Mouse (Mus musculus) MEL (cell line): ENCODE measurements around the gene Srsf2. TPM values are rescaled to one million over a fixed set of nuclear protein-coding genes. Genes with fewer than 3 reads are reported as not detected.
"Not testable (repeated sequence)": the region's sequence is repeated elsewhere in the genome, so short reads cannot be mapped to it uniquely, and the experiment has no call there.

Experiments
- DNase-seq: peaks from one replicate; pipeline ENCODE4 v3.0.0; 2011; ENCODE audit warnings: low read depth, low spot score
- H3K27ac ChIP-seq: 2 replicates; pipeline ENCODE4 v1.5.1; 2012; ENCODE audit warnings: low read depth, mild to moderate bottlenecking, control low read depth, low read length, moderate library complexity; ENCODE audit not compliant: control insufficient read depth
- H3K27me3 ChIP-seq, 2 experiments: fragments of 150-350 bp in 1 of 2; sonication (generic) in 1 of 2; 2 replicates each; pipeline ENCODE4 v1.6.1; 2012; ENCODE audit warnings: low read length in 2 of 2, mild to moderate bottlenecking in 2 of 2, improper control_type of control experiment in 1 of 2, moderate library complexity in 1 of 2; ENCODE audit not compliant: insufficient read depth in 2 of 2, control insufficient read depth in 1 of 2
- H3K36me3 ChIP-seq, 2 experiments: 2 replicates each; pipeline ENCODE4 v1.6.1; 2012 to 2014; ENCODE audit warnings: low read length in 2 of 2, improper control_type of control experiment in 1 of 2, inconsistent platforms in 1 of 2, mild to moderate bottlenecking in 1 of 2; ENCODE audit not compliant: insufficient read depth in 2 of 2, control insufficient read depth in 1 of 2
- H3K4me1 ChIP-seq, 2 experiments: fragments of 150-350 bp in 1 of 2; sonication (generic) in 1 of 2; 2 replicates each; pipeline ENCODE4 v1.6.1; 2012; ENCODE audit warnings: low read length in 2 of 2, improper control_type of control experiment in 1 of 2, mild to moderate bottlenecking in 1 of 2; ENCODE audit not compliant: insufficient read depth in 2 of 2, control insufficient read depth in 1 of 2
- H3K4me3 ChIP-seq, 2 experiments: fragments of 150-350 bp in 1 of 2; sonication (generic) in 1 of 2; 2 replicates each; pipeline ENCODE4 v1.5.1; 2012; ENCODE audit warnings: low read depth in 2 of 2, low read length in 2 of 2, mild to moderate bottlenecking in 2 of 2, moderate library complexity in 2 of 2, control low read depth in 1 of 2, improper control_type of control experiment in 1 of 2; ENCODE audit not compliant: control insufficient read depth in 1 of 2, insufficient read depth in 1 of 2
- H3K79me2 ChIP-seq: 2 replicates; pipeline ENCODE4 v1.6.1; 2012; ENCODE audit warnings: mild to moderate bottlenecking, low read length, moderate library complexity; ENCODE audit not compliant: control insufficient read depth, poor library complexity, insufficient read depth
- H3K9ac ChIP-seq: 2 replicates; pipeline ENCODE4 v1.6.1; 2012; ENCODE audit warnings: low read depth, mild to moderate bottlenecking, control low read depth, low read length, moderate library complexity; ENCODE audit not compliant: control insufficient read depth, poor library complexity, severe bottlenecking
- H3K9me3 ChIP-seq: fragments of 150-350 bp; sonication (generic); replicated peaks from 2 replicates; pipeline ENCODE4 v1.6.1; 2012; ENCODE audit warnings: mild to moderate bottlenecking, low read length, improper control_type of control experiment, moderate library complexity; ENCODE audit not compliant: insufficient read depth
- CHD1 ChIP-seq: IDR thresholded peaks from 2 replicates; pipeline ENCODE4 v1.6.1; 2012; ENCODE audit warnings: low read depth, mild to moderate bottlenecking, inconsistent platforms, low read length, improper control_type of control experiment
- CTCF ChIP-seq, 3 experiments: IDR thresholded peaks in 2 of 3; conservative IDR thresholded peaks in 1 of 3; 2 replicates each; pipeline ENCODE4 v1.5.1; 2011 to 2012; ENCODE audit warnings: low read length in 3 of 3, low read depth in 2 of 3, mild to moderate bottlenecking in 2 of 3, improper control_type of control experiment in 1 of 3, inconsistent platforms in 1 of 3, mixed read lengths in 1 of 3, moderate library complexity in 1 of 3; ENCODE audit not compliant: control insufficient read depth in 1 of 3, insufficient read depth in 1 of 3, poor library complexity in 1 of 3, severe bottlenecking in 1 of 3
- ELF1 ChIP-seq: IDR thresholded peaks from 2 replicates; pipeline ENCODE4 v1.6.1; 2014; ENCODE audit warnings: low read depth, mild to moderate bottlenecking, inconsistent platforms, low read length, improper control_type of control experiment, moderate library complexity
- EP300 ChIP-seq, 2 experiments: IDR thresholded peaks; 2 replicates each; pipeline ENCODE4 v1.6.1; 2011; ENCODE audit warnings: improper control_type of control experiment in 2 of 2, low read length in 2 of 2, low read depth in 1 of 2, mild to moderate bottlenecking in 1 of 2
- ETS1 ChIP-seq: IDR thresholded peaks from 2 replicates; pipeline ENCODE4 v1.6.1; 2012; ENCODE audit warnings: low read depth, mild to moderate bottlenecking, inconsistent platforms, low read length, improper control_type of control experiment, moderate library complexity
- GATA1 ChIP-seq: IDR thresholded peaks from 2 replicates; pipeline ENCODE4 v1.6.1; 2011; ENCODE audit warnings: low read depth, low read length, improper control_type of control experiment
- MAFK ChIP-seq: IDR thresholded peaks from 2 replicates; pipeline ENCODE4 v1.6.1; 2011; ENCODE audit warnings: low read depth, mild to moderate bottlenecking, low read length, improper control_type of control experiment, borderline replicate concordance
- MAX ChIP-seq: IDR thresholded peaks from 2 replicates; pipeline ENCODE4 v1.6.1; 2011; ENCODE audit warnings: low read length, improper control_type of control experiment
- MEF2A ChIP-seq: IDR thresholded peaks from 2 replicates; pipeline ENCODE4 v1.6.1; 2014; ENCODE audit warnings: low read depth, mild to moderate bottlenecking, inconsistent platforms, low read length, improper control_type of control experiment; ENCODE audit not compliant: poor library complexity, insufficient replicate concordance, severe bottlenecking; ENCODE audit errors: extremely low read depth
- MYB ChIP-seq: IDR thresholded peaks from 2 replicates; pipeline ENCODE4 v1.6.1; 2011; ENCODE audit warnings: mild to moderate bottlenecking, low read depth, low read length, improper control_type of control experiment
- NELFE ChIP-seq: IDR thresholded peaks from 2 replicates; pipeline ENCODE4 v1.6.1; 2011; ENCODE audit warnings: low read depth, low read length, improper control_type of control experiment
- POLR2A ChIP-seq, 2 experiments: IDR thresholded peaks; 2 replicates each; pipeline ENCODE4 v1.6.1; 2011 to 2012; ENCODE audit warnings: low read length in 2 of 2, mild to moderate bottlenecking in 2 of 2, control low read depth in 1 of 2, improper control_type of control experiment in 1 of 2, low read depth in 1 of 2, moderate library complexity in 1 of 2; ENCODE audit not compliant: control insufficient read depth in 1 of 2, insufficient read depth in 1 of 2, poor library complexity in 1 of 2
- POLR2AphosphoS2 ChIP-seq: IDR thresholded peaks from 2 replicates; pipeline ENCODE4 v1.6.1; 2011; ENCODE audit warnings: low read length, improper control_type of control experiment
- POLR2AphosphoS5 ChIP-seq: IDR thresholded peaks from 2 replicates; pipeline ENCODE4 v1.6.1; 2012; ENCODE audit warnings: low read depth, borderline replicate concordance, mild to moderate bottlenecking, inconsistent platforms, low read length, moderate library complexity, mixed read lengths
- TBP ChIP-seq: IDR thresholded peaks from 2 replicates; pipeline ENCODE4 v1.8.0; 2011; ENCODE audit warnings: low read depth, low read length, improper control_type of control experiment
- USF2 ChIP-seq, 2 experiments: IDR thresholded peaks; 2 replicates each; pipeline ENCODE4 v1.6.1; 2011 to 2012; ENCODE audit warnings: improper control_type of control experiment in 2 of 2, low read length in 2 of 2, borderline replicate concordance in 1 of 2, inconsistent platforms in 1 of 2, low read depth in 1 of 2, mild to moderate bottlenecking in 1 of 2; ENCODE audit not compliant: insufficient read depth in 1 of 2
- ZC3H11A ChIP-seq: IDR thresholded peaks from 2 replicates; pipeline ENCODE4 v1.6.1; 2012; ENCODE audit warnings: low read depth, mild to moderate bottlenecking, inconsistent platforms, low read length, improper control_type of control experiment
- ZKSCAN1 ChIP-seq: IDR thresholded peaks from 2 replicates; pipeline ENCODE4 v1.6.1; 2012; ENCODE audit warnings: low read depth, mild to moderate bottlenecking, inconsistent platforms, low read length, improper control_type of control experiment, moderate library complexity
- polyA plus RNA-seq, 2 experiments: library from polyadenylated mRNA; stranded (reverse) in 1 of 2; unstranded in 1 of 2; fragments of >175 nt in 1 of 2; fragments of >200 nt in 1 of 2; gene quantifications; 2 replicates each; pipeline versions ENCODE4 v1.2.1 to v1.2.4; 2012; ENCODE audit warnings: low replicate concordance in 2 of 2, low read depth in 1 of 2; ENCODE audit not compliant: insufficient read length in 2 of 2, insufficient read depth in 1 of 2, missing spikeins in 1 of 2
- total RNA-seq: library from RNA; depleted of rRNA; stranded (reverse); fragments of 300-350 nt; gene quantifications from 2 replicates; pipeline ENCODE4 v1.2.3, GENCODE M21; 2012

The Srsf2 gene
- total and polyA plus RNA-seq, 3 experiments: 257 to 1,128 (median 453) TPM

DNA sequence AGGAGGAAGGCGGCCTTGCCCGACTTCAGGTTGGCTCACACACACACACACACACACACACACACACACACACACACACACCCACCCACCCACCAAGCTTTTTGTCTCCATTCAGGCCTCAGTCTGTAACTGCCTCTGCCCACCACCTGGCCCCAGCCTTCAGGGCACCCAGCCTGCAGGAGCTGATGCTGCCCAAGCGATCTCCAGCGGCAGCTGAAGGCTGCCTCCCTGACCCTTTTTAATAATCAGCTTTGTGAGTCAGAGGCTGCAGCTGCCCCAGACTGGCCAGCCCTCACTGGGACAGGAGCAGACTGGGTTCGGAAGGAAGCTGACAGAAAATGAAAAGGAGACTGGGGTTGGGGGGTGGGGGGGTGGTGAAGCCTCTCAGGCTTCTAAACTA is 27.7 kb downstream of the Srsf2 start:
- Histone ChIP-seq H3K79me2 (no peaks in the 10 kb centered on the region), H3K9me3 (no peaks in the 10 kb centered on the region), H3K27me3 (no peaks in the 10 kb centered on the region; a peak in 2 of 4 replicates), H3K4me1 (peaks cover 0 to 7% of the 10 kb centered on the region in 2 experiments; a peak in 2 of 4 replicates), H3K9ac (no peak overlapping the region), H3K36me3 (no peaks in the 10 kb centered on the region), H3K4me3 (no peak overlapping the region), H3K27ac (no peak overlapping the region)
- no peak for DNase-seq
- TF ChIP-seq MAFK: no peak
- no peak for TF ChIP-seq MEF2A
- no peak for TF ChIP-seq USF2 (IDR thresholded peaks at IDR 0.05; ENCODE audit: borderline replicate concordance in 1 of 2, insufficient read depth in 1 of 2, low read depth in 1 of 2, low read length in 2 of 2)
- no peak for TF ChIP-seq EP300 (IDR thresholded peaks at IDR 0.05; ENCODE audit: low read depth in 1 of 2, low read length in 2 of 2)
- TF ChIP-seq NELFE: no peak
- TF ChIP-seq ETS1: no peak
- TF ChIP-seq CHD1: no peak
- no peak for TF ChIP-seq MYB
- TF ChIP-seq POLR2AphosphoS5: no peak
- no peak for TF ChIP-seq TBP
- no peak for TF ChIP-seq POLR2AphosphoS2
- TF ChIP-seq CTCF (IDR thresholded peaks at IDR 0.05 in 2 of 3, conservative IDR thresholded peaks at IDR 0.05 in 1 of 3; ENCODE audit: control insufficient read depth in 1 of 3, insufficient read depth in 1 of 3, low read depth in 2 of 3, low read length in 3 of 3, poor library complexity in 1 of 3, severe bottlenecking in 1 of 3): no peak
- no peak for TF ChIP-seq ZKSCAN1
- no peak for TF ChIP-seq ELF1
- TF ChIP-seq GATA1: no peak
- TF ChIP-seq ZC3H11A: no peak
- TF ChIP-seq MAX: no peak
- TF ChIP-seq POLR2A (IDR thresholded peaks at IDR 0.05; ENCODE audit: control insufficient read depth in 1 of 2, insufficient read depth in 1 of 2, low read depth in 1 of 2, low read length in 2 of 2, poor library complexity in 1 of 2): no peak

DNA sequence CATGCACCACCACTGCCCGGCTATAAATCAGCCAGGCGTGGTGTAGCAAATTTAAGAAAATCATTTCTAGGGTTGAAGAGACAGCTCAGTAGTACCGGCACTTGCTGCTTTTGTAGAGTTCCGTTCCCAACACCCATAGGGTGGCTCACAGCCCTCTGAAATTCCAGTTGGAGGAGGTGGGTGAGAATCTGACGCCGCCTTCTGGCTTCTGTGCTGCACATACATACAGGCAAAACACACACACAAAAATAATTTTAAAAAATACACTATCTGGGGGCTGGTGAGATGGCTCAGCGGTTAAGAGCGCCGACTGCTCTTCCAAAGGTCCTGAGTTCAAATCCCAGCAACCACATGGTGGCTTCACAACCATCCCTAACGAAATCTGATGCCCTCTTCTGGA is 29.0 kb downstream of the Srsf2 start:
- H3K79me2 ChIP-seq, H3K27ac ChIP-seq, H3K27me3 ChIP-seq, H3K4me3 ChIP-seq, H3K9me3 ChIP-seq, H3K4me1 ChIP-seq, DNase-seq, H3K36me3 ChIP-seq, H3K9ac ChIP-seq: not testable (repeated sequence)
